Mouse (Mus musculus): ENCODE results near the gene Veph1.

Gene Veph1

DNA sequence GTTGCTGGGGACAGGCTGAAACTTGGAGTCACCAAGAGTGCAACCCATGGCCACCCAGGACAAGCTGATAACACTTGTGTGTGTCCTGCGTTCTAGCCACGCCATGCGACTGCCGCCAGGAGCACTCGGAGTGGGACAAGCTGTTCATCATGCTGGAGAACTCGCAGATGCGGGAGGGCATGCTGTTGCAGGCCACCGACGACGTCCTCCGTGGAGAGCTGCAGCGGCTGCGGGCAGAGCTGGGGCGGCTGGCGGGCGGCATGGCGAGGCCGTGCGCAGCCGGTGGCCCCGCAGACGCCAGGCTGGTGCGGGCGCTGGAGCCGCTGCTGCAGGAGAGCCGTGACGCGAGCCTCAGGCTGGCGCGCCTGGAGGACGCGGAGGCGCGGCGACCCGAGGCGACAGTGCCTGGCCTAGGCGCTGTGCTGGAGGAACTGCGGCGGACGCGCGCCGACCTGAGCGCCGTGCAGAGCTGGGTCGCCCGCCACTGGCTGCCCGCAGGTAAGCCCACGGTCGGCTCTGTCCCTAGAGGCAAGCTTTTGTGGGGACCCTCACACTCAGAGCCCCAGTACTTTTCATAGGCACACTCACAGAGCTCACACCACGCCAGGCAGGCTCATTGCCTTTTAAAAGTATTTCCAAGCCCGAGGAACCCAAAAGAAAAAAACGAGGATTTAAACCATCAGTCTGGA lies 75.9 kb downstream of the Veph1 start:
- DNase-seq: no peak

- no peak for DNase-seq
Observed at GRCm38 (mm10) chr3:66219655-66220191, 76.9 kb downstream of the Veph1 start, which contains the start of gene Ptx3. Gene Ptx3 (plus strand): TSS chr3:66219910.

GRCm38 (mm10) chr3:66215759-66216158 lies 80.9 kb downstream of the Veph1 start:
- DNase-seq: no peak

DNA sequence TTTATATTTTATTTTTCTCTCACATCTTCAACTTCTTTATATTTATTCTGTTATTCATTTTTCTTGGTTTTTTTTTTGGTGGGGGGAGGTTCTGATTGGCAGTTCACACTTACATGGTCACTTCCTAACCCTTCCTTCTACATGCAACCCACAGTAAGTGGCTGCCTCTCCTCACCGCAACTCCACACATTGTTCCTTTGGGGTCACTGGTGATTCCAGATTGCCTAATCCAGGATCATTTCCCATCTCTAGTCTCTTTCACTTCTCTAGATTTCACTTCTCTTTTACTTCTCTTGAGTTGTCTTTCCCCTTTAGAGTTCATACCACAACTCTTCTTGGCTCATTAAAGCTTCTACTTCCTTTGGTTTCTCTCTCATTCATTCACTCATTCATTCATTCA lies 83.1 kb downstream of the Veph1 start:
- no peak for DNase-seq

DNA sequence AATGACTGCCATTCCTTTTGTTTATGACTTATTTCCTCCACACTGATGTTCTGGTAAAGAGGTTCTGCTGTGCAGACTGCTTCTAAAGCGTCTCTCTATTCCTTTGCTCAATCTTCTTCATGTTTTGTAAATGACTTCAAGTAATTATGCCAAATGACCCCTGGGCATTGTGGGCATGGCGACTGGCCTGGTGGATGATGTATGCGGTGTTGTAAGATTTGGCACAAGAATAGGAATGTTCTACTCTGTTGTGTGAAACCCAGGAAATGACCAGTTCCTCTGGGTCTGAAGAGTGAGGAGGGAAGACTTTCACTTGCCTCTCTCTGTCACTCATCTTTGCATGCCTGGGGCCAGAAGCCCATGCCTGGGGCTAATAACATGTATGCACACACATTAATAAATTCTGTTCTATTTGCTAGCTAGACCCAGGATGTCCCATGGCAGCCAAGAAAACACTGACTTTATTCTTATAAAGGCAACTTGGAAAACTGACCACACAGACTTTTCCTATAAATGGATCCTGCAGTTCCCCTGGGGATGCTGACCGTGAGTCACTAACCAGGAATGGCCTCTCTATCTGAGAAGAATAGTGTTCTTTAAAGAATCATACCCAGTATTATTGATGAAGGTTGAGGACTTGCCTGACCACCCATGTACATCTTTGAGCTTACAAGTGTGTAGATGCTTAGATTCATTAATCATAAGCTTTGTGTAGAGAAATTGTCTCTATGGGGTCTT lies 87.6 kb downstream of the Veph1 start:
- DNase-seq: no peak

- no peak for DNase-seq
Observed at GRCm38 (mm10) chr3:66193910-66194562, 102.6 kb downstream of the Veph1 start.

DNA sequence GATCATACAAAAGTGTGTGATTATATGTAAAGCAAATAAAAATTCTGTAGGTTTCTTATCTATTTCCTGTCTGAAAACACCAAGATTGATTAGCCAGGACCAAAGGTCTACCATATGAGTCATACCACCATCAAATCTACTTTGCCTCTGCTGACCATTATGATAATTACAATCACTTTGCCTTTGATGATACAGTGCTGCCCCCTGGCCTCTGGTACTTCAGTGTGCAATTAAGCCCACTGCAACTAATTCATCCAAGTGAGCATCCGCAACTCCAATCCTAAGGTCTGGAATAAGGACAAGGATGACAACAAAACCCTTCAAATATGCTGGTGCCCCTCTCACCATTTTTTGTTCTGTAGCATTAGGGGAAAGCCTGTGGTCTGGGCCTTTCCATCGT lies 117.0 kb downstream of the Veph1 start:
- no peak for DNase-seq

DNA sequence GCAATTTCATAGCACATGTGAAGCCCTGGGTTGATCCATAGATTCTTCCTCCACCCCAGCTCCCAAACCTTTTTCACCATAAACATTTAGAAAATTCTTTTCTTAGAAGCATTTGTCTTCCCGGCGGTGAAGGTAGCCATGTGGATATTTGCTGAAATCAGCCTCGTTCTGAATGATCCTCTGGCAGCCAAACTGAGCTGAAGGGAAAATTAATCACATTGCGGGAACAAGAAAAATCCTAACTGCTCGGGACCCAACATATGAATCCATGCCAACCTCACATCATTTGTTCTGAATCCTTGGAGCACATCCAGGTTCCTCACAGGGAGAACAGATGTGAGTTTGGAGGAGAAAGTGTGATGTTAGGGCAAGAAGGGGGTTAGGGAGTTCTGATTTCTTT lies 123.7 kb downstream of the Veph1 start:
- DNase-seq: no peak

DNA sequence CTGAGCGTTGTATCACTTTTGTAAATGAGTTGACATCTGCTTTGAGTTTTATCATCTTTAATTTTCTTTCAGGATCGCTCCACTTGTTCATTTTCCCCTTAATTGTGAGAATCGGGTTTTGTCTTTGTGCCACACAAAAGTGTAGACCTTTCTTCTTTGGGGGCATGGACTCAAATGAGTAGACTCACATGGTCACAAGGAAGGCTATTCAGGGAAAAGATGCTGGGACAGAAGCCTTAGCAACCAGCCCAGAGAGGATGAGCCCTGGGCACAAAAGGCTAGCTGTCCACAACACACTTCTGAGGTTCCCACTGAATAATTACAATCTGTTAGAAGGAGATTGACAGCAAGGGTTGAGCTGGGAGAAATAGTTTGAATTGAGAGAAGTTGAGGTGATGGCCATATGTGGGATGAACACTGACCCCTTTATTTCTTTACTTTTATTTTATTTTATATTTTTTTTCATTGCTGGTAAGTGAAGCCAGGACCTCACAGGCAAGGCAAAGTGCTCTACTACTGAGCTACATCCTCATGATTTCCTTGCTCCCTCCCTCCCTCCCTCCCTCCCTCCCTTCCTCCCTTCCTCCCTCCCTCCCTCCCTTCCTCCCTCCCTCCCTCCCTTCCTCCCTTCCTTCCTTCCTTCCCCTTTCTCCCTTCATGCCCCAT lies 126.6 kb downstream of the Veph1 start:
- DNase-seq: no peak

DNA sequence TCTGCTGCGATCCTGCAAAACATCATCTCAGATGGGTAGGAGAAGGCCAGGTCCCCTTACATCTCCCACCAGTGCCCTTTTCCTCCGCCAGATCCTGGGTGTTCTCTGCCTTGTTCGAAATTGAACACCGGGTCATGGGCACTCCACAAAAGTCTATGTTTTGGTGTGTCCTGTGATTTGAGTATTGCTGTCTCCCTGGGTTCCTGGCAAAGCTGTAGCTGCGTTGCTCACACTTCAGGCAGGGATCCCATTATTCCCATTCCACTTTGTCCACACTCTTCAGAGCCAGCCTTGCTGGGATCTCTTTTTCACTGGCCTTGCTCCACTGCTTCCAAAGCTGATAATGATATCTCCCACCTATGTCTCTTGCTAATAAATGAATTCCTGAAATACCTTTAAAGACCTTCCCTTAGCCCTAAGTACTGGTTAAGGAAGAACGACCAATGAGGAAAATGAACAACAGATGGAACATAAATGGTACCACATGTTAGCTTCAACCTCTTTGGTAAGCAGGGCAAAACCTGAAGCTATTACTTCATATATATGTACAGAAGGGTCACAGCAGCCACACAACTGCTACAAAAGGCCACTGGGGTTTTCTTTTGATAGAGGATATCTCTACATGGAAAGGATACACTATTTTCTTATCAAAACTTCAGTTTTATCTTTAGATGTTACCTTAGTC lies 129.9 kb downstream of the Veph1 start:
- DNase-seq: no peak

DNA sequence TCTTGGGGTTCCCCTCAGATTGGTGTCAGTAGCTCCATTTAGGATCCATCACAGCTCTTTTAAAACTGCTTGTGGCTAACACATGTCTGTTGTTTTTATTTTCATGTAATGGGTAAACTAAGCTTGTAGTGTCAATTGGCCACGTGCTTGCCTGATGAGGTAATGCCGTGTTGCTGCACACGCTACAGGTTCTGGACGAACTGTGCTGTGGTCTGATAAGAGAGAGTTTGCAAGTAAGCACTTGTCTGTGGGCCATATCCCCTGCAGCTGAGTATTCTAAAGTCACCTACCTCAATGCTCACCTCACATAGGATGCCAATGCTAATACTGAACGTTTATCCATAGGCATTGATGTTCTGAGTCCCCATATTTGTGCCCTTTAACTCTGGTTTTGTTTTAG lies 131.6 kb downstream of the Veph1 start:
- no peak for DNase-seq

DNA sequence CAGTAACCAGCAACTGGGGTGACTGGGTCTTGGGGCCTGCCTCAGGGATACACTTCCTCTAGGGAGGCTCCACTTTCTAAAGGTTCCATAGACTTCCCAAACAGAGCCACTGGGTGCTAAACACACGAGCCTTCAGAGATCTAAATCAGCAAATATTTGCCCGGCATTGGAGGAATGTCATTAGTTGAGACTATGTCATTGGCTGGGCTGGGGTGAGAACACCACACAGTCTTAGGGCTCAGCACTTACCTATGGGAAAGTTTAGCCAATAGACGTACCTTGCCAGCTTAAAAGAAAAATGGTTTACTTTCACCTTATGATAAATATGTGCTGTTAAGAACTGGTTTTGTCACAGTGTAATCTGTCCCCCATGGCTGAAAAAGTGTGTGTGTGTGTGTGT lies 132.1 kb downstream of the Veph1 start:
- no peak for DNase-seq

- no peak for DNase-seq
Observed at GRCm38 (mm10) chr3:66162612-66163011, 134.0 kb downstream of the Veph1 start.

DNA sequence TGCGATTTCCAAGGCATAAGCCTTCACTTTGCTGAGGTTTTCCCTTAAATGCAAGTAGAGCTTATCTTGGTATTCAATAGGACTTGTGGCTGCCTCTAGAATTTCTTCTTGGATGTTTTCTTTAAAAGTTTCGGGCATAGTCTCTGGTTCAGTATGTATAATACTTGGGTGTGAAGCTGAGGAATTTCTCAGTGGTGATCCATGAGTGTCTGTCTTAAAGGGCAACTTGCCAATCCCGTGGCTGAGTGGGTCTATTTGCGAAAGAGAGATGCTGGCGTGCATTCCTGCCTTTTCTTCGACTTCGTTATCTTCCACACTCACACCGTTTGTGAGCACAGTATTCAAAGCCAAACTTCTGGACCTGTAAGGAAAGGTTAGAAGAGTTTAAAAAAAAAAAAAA lies 138.7 kb downstream of the Veph1 start:
- no peak for DNase-seq

DNA sequence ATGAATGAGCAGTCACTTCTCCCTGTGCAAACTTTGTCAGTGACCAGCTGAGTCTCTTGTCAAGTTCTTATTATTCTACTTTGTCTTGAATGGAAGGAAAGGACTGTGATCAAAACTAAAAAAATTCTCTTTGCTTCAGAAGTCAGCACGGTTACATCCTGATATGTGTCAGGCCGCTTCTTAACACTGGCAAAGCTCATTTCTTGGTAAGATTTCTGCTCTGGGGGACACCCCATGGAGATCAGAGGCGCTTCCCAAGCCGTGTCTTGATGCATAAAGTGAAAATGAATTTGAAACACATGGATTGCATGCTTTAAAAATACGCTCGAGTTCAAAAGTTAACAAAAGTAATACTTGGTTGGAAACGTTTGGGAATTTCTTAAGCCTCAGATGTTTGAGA lies 159.0 kb downstream of the Veph1 start:
- DNase-seq: no peak

GRCm38 (mm10) chr3:66131264-66131950 lies 165.2 kb downstream of the Veph1 start:
- DNase-seq: no peak

DNA sequence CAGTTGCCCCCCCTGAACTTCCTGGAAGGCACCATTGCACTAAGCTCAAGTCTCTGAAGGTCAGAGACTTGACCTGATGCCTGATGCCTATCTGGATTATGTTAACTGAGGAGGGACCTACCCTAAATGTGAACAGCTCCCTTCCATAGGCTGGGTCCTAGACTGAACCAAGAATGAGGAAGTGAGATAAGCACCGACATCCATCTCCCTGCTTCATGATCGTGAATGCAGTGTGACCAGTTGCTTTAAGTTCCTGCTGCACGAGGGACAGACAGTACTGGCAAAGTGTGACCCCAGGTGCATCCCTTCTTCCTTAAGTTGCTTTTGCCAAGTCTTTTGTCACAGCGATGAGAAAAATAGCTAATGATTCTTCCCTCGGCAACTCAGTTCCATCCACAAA lies 166.9 kb downstream of the Veph1 start:
- DNase-seq: no peak

DNA sequence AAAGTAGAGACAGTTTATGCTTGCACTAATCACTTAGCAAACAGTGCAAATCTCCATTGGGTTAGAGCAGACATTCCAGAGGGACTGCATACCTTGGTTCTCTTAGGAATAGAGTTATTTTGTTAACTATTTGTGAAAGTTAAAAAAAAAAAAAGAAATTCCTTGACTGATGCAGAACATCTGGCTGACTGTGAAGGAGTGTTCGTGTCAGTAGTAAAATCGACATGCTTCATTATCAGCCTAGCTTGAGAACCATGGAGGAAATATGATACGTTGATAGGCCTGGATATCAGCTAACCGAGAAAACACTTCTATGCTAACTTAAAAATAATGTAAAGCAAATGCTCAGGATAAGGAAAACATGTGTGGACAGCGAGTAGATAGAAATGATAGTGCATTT lies 191.1 kb downstream of the Veph1 start:
- no peak for DNase-seq

- no peak for DNase-seq
Observed at GRCm38 (mm10) chr3:66102599-66102932, 194.1 kb downstream of the Veph1 start.

DNA sequence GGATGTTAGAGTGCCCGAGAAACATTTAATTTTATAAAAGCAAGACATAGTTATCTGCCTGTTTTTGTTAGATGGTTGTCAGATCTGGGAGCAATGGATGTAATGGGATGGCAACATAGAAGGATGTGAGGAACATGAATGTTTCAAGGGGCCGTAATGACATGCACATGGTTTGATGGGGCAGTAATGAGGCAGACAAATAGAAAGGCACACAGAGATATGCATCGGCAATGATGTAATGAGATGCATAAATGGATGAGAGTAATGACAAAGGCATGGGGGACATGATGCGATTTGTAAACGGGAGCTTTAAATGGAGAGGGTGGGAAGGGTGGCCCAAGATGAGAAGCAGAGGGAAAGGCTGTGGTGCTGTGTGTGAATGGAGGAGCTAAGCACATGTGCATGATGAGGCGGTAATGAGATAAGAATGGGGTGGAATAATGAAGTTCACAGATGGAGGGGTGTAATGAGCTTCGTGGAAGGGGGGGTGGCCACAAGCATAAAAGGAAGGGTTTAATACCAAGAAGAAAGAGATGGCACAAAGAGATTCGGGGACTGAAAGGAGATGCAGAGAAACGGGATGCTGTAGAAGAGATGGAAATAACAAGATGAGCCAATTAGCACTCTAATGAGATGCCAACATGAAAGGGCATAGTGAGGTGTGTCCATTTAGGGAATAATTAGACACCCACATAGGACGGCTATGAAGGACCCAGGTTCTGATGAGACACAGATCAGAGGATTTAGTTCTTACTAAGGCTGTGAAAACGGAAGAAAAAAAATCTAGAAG lies 194.6 kb downstream of the Veph1 start:
- no peak for DNase-seq

DNA sequence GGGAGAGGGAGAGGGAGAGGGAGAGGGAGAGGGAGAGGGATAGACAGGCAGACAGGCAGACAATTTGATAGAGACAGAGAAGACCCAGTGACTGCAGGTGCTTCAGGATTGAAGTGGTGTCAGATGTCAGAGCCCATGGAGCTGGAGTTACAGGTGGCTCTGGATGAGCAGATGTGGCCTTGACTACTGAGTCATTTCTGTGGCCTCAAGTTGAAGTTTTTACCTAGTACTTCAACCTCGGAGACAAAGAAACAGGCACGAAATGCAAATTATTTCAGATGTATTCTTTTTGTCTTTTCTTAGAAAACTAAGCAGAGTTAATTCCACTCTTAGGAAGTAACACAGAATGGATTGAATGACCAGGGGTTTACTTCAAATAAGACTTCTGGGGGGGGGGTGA lies 195.6 kb downstream of the Veph1 start:
- DNase-seq: no peak
